In the genomic region with DNA sequence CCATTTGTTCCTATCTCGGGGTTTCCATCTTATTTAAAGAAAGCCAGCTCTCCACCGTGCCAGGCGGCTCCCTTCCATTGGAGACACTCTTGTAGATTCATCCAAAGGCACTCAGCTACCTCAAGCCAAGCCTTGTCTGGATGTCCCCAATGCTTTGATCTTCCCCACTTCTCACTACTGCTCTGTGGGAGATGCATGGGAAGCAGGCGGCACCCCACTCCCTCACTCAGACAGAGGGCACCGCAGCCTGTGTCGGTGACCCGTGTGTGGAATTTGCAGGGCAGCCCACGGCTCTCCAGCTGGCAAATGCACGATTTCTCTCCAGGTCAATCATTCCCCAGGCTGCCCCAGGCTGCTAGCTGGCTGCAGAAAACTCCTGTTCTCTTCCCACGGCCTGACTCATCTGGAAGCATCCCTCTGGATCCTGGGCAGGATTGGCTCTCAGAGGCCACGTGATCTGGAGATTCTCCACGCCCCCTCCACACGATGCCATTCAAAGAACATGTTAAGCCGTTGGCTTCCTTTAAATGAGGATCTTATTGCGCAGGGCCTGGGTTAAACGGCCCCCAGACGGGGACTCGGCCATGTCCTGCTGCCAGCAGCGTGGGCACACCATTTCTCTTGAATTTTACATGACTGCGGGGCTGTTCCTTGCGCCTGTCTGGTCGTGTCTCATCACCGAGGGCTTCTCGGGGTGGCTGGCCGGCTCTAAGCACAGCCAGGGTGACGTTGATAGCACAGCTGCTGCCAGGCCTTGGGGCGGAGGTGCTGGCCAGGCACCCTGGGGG, we compare ENCODE assay signal across 8 mouse cellular contexts. TPM values are rescaled to one million over a fixed set of nuclear protein-coding genes. Genes with fewer than 3 reads are reported as not detected.
A peak's percentile ranks its signal among the peaks of the same experiment; 100 is the strongest.
DNase-seq lines count a peak whose midpoint lies in the region; ATAC-seq and TF ChIP-seq lines count a peak whose summit lies in the region.

No protein-coding gene starts in this region.

- H3K36me3 ChIP-seq in liver, embryonic 11.5 days (ENCODE audit: control insufficient read depth, insufficient read depth, low read length) = no peaks in the 10 kb centered on the region
- H3K36me3 ChIP-seq in liver, postnatal 0 days (replicated peaks; ENCODE audit: insufficient read depth, low read length) = no peaks in the 10 kb centered on the region
- no peaks in the 10 kb centered on the region for H3K36me3 ChIP-seq in embryonic facial prominence, embryonic 10.5 days (replicated peaks)

- H3K27me3 ChIP-seq in liver, embryonic 11.5 days (replicated peaks; ENCODE audit: control insufficient read depth, insufficient read depth, low read length) = peaks cover 16% of the 10 kb centered on the region
- no peaks in the 10 kb centered on the region for H3K27me3 ChIP-seq in liver, postnatal 0 days (ENCODE audit: insufficient read depth, low read length)
- H3K27me3 ChIP-seq in embryonic facial prominence, embryonic 10.5 days (replicated peaks; ENCODE audit: low read depth, poor library complexity, severe bottlenecking) = peaks cover 56% of the 10 kb centered on the region

- no peak for ATAC-seq in liver, embryonic 11.5 days (replicated peaks; ENCODE audit: low FRiP score)
- ATAC-seq in liver, postnatal 0 days = no peak

- 25% methylated on average over 27 of the region's 27 CpGs for WGBS in liver, embryonic 11.5 days
- 23% methylated on average over 27 of the region's 27 CpGs for WGBS in liver, postnatal 0 days (ENCODE audit: insufficient replicate concordance)
- WGBS in embryonic facial prominence, embryonic 10.5 days = 22% methylated on average over 27 of the region's 27 CpGs

- no peak overlapping the region for H3K4me3 ChIP-seq in liver, embryonic 11.5 days (ENCODE audit: low read depth, low read length)
- H3K4me3 ChIP-seq in liver, postnatal 0 days (ENCODE audit: low read depth, low read length) = no peak overlapping the region
- peak overlapping the region; percentile 47 for H3K4me3 ChIP-seq in embryonic facial prominence, embryonic 10.5 days

- no peak overlapping the region for H3K27ac ChIP-seq in liver, embryonic 11.5 days (ENCODE audit: low read depth, low read length)
- H3K27ac ChIP-seq in liver, postnatal 0 days (ENCODE audit: low read depth) = no peak overlapping the region
- peak overlapping the region; percentile 75 for H3K27ac ChIP-seq in embryonic facial prominence, embryonic 10.5 days (replicated peaks)

- TF ChIP-seq CTCF in liver, postnatal 0 days (IDR thresholded peaks at IDR 0.05; ENCODE audit: low read depth) = no peak

- no peak for DNase-seq in liver, embryonic 11.5 days (ENCODE audit: low spot score)
- no peak for DNase-seq in liver, postnatal 0 days
- peak; percentile 81 for DNase-seq in embryonic facial prominence, embryonic 10.5 days (ENCODE audit: low spot score)
- peak; percentile 20 to 42 for DNase-seq in heart, postnatal 10 days
- peak; percentile 57 for DNase-seq in left cerebral cortex, adult 11 months (ENCODE audit: low spot score)
- DNase-seq in neural tube, embryonic 10.5 days (ENCODE audit: extremely low spot score, low spot score) = peak; percentile 77
- DNase-seq in urinary bladder, postnatal 10 days (ENCODE audit: low spot score) = no peak
- DNase-seq in adipocyte (ENCODE audit: low spot score) = no peak

- intact Hi-C loops in heart, postnatal 10 days (cut with DNase I) = no loop called here

- no peaks in the 10 kb centered on the region for H3K9me3 ChIP-seq in liver, embryonic 11.5 days (ENCODE audit: control insufficient read depth, low read length)
- H3K9me3 ChIP-seq in liver, postnatal 0 days (ENCODE audit: low read length) = no peaks in the 10 kb centered on the region
- no peaks in the 10 kb centered on the region for H3K9me3 ChIP-seq in embryonic facial prominence, embryonic 10.5 days

- H3K4me1 ChIP-seq in liver, embryonic 11.5 days (replicated peaks; ENCODE audit: control insufficient read depth, insufficient read depth, low read length) = no peaks in the 10 kb centered on the region
- H3K4me1 ChIP-seq in liver, postnatal 0 days (ENCODE audit: insufficient read depth) = no peaks in the 10 kb centered on the region
- peaks cover 28% of the 10 kb centered on the region for H3K4me1 ChIP-seq in embryonic facial prominence, embryonic 10.5 days

- peak overlapping the region; percentile 32; the same call in 1 of the 2 replicates for H3K4me2 ChIP-seq in liver, embryonic 11.5 days
- H3K4me2 ChIP-seq in liver, postnatal 0 days (ENCODE audit: low read depth, low read length) = no peak overlapping the region

- no peak for TF ChIP-seq EP300 in liver, postnatal 0 days (IDR thresholded peaks at IDR 0.05; ENCODE audit: low read depth)

- no peak overlapping the region for H3K9ac ChIP-seq in liver, embryonic 11.5 days (ENCODE audit: low read depth, low read length)
- H3K9ac ChIP-seq in liver, postnatal 0 days (replicated peaks) = no peak overlapping the region

RNA-seq across cellular contexts. Expression of gene Hmx1, which starts 58.9 kb away (rescaled TPM):
- polyA plus RNA-seq in liver, embryonic 11.5 days (2014; fragmentation: Nextera tagmentation; extraction: Ambion mirVana) = not detected in 2 replicates
- not detected in 2 replicates for polyA plus RNA-seq in liver, postnatal 0 days (2015; fragmentation: Nextera tagmentation; extraction: Ambion mirVana)
- polyA plus RNA-seq in embryonic facial prominence, embryonic 10.5 days (2016; fragmentation: Nextera tagmentation; extraction: Ambion mirVana) = 3.4 and 5.5 TPM in 2 replicates
- not detected for total RNA-seq in heart, postnatal 10 days (2021)

Comparison
In these comparisons a context has a peak if more than half of its experiments do, and no peak if none do; other contexts are left out.
1. DNase-seq: peak in embryonic facial prominence, embryonic 10.5 days (single experiment), heart, postnatal 10 days (2 of 2), left cerebral cortex, adult 11 months (single experiment) and neural tube, embryonic 10.5 days (single experiment); none in liver, embryonic 11.5 days (single experiment), liver, postnatal 0 days (single experiment), urinary bladder, postnatal 10 days (single experiment) and adipocyte (single experiment).